Mouse (Mus musculus) midbrain, embryonic 14.5 days (tissue): ENCODE data around the gene St8sia6. TPM values are rescaled to one million over a fixed set of nuclear protein-coding genes. Genes with fewer than 3 reads are reported as not detected.

Source experiments
- ATAC-seq: fragments of 200-750 bp; cut with Nextera tagmentation; 2 replicates; pipeline ENCODE4 v1.8.0; 2017; ENCODE audit warnings: moderate number of reproducible peaks, moderate library complexity; ENCODE audit not compliant: low FRiP score, low TSS enrichment
- DNase-seq: peaks from one replicate; pipeline ENCODE4 v3.0.0-alpha.2; 2015
- H3K27ac ChIP-seq: fragments of 300-500 bp; sonication (generic); replicated peaks from 2 replicates; pipeline ENCODE4 v1.5.1; 2014; ENCODE audit warnings: mild to moderate bottlenecking, low read depth, low read length, moderate library complexity
- H3K27me3 ChIP-seq: fragments of 300-500 bp; sonication (generic); 2 replicates; pipeline ENCODE4 v1.6.1; 2014; ENCODE audit warnings: low read length, control low read depth, mixed read lengths; ENCODE audit not compliant: control insufficient read depth, insufficient read depth
- H3K36me3 ChIP-seq: fragments of 300-500 bp; sonication (generic); 2 replicates; pipeline ENCODE4 v1.6.1; 2014; ENCODE audit warnings: low read length, control low read depth; ENCODE audit not compliant: control insufficient read depth, insufficient read depth
- H3K4me1 ChIP-seq: fragments of 300-500 bp; sonication (generic); 2 replicates; pipeline ENCODE4 v1.6.1; 2014; ENCODE audit warnings: mild to moderate bottlenecking, antibody characterized with exemption, low read length, control low read depth; ENCODE audit not compliant: control insufficient read depth, insufficient read depth
- H3K4me2 ChIP-seq: fragments of 300-500 bp; sonication (generic); 2 replicates; pipeline ENCODE4 v1.6.1; 2014; ENCODE audit warnings: mild to moderate bottlenecking, low read length, moderate library complexity
- H3K4me3 ChIP-seq: fragments of 300-500 bp; sonication (generic); replicated peaks from 2 replicates; pipeline ENCODE4 v1.5.1; 2014; ENCODE audit warnings: low read depth, low read length
- H3K9ac ChIP-seq: fragments of 300-500 bp; sonication (generic); replicated peaks from 2 replicates; pipeline ENCODE4 v1.6.1; 2014; ENCODE audit warnings: mild to moderate bottlenecking, low read length, moderate library complexity
- H3K9me3 ChIP-seq: fragments of 300-500 bp; sonication (generic); 2 replicates; pipeline ENCODE4 v1.6.1; 2016; ENCODE audit warnings: low read length, control low read depth, mixed read lengths; ENCODE audit not compliant: control insufficient read depth
- WGBS: fragments of 180-500 bp; shearing (Covaris S2); extraction: QIAGEN DNeasy Blood & Tissue Kit; methylation state at CpG from one replicate; pipeline ENCODE4 v1.1.7; 2014; 5-methylcytosine and 5-hydroxymethylcytosine counted together
- polyA plus RNA-seq: library from polyadenylated mRNA; unstranded; fragments of >200 nt; fragmentation: Nextera tagmentation; extraction: Ambion mirVana; gene quantifications from 2 replicates; pipeline ENCODE4 v1.2.1, GENCODE M21; 2014

St8sia6 gene
- polyA plus RNA-seq, 1 experiment from 2014 or later = 1.5 TPM

- H3K9me3 ChIP-seq = no peaks in the 10 kb centered on the region
- no peaks in the 10 kb centered on the region for H3K27me3 ChIP-seq
- ATAC-seq (no peak), DNase-seq (no peak)
- no peak overlapping the region for H3K9ac ChIP-seq
- no peaks in the 10 kb centered on the region for H3K4me1 ChIP-seq
- no peaks in the 10 kb centered on the region for H3K36me3 ChIP-seq
- H3K4me2 ChIP-seq = no peak overlapping the region
- no peak overlapping the region for H3K4me3 ChIP-seq
- no peak overlapping the region for H3K27ac ChIP-seq
Measured at GRCm38 (mm10) chr2:13777032-13777431, 16.8 kb downstream of the St8sia6 start.

DNA sequence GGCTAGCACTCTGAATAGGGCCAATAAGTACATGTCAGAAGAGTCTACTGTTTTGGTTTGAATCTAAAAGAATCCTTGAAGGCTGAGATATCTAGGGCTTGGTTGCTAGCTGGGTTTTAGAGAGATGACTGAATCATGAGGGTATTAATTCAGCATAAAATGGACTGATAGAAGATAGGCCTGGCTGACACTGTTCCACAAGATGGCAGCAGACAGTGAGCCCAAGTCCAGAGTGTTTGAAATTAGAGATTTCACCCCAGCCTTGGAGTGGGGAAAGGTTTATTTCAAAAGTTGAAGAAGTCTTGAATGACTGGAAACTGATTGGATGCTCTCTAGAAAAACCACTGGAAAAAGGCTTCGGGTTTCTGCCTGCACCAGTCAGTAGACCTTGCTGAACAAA is 17.4 kb downstream of the St8sia6 start:
- Histone ChIP-seq H3K4me2 (no peak overlapping the region), H3K4me1 (no peaks in the 10 kb centered on the region), H3K9me3 (no peaks in the 10 kb centered on the region), H3K27ac (no peak overlapping the region), H3K4me3 (no peak overlapping the region), H3K36me3 (no peaks in the 10 kb centered on the region), H3K27me3 (no peaks in the 10 kb centered on the region), H3K9ac (no peak overlapping the region)
- DNase-seq = peak; percentile 11
- ATAC-seq = no peak
- 86% methylated on average over 1 of the region's 1 CpGs for WGBS

- DNase-seq = no peak
- H3K9ac ChIP-seq = no peak overlapping the region
- H3K27ac ChIP-seq = no peak overlapping the region
- H3K27me3 ChIP-seq = no peaks in the 10 kb centered on the region
- ATAC-seq = no peak
- no peak overlapping the region for H3K4me3 ChIP-seq
- WGBS = 89% methylated on average over 3 of the region's 3 CpGs
- no peaks in the 10 kb centered on the region for H3K36me3 ChIP-seq
- no peaks in the 10 kb centered on the region for H3K9me3 ChIP-seq
- H3K4me1 ChIP-seq = no peaks in the 10 kb centered on the region
- H3K4me2 ChIP-seq = no peak overlapping the region
Measured at GRCm38 (mm10) chr2:13775056-13775455, 18.8 kb downstream of the St8sia6 start.

DNA sequence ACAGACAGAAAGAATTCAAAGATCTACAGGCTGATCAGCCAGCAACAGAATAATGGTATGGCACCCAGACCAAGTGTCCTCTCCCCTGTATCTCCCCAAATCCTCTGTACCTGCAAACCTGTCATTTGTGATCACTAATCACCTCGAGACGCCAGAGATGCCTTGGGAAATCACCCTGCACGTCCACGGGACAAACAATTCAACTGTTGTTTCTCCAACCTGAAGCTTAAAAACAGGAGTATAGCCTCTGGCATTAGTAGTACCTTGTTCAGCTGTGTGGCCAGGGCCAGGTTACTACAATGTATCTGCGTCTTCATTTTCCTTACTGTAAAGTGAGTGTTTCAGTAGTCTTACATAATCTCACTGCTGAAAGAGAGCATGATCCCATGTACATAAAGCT is 25.3 kb downstream of the St8sia6 start:
- 81% methylated on average over 5 of the region's 5 CpGs for WGBS

GRCm38 (mm10) chr2:13767532-13768411 is 26.1 kb downstream of the St8sia6 start:
- 63% methylated on average over 9 of the region's 9 CpGs for WGBS
- Histone ChIP-seq H3K27me3 (no peaks in the 10 kb centered on the region), H3K4me2 (no peak overlapping the region), H3K27ac (no peak overlapping the region), H3K4me1 (no peaks in the 10 kb centered on the region), H3K9me3 (no peaks in the 10 kb centered on the region), H3K4me3 (no peak overlapping the region), H3K9ac (no peak overlapping the region), H3K36me3 (no peaks in the 10 kb centered on the region)
- no peak for DNase-seq
- ATAC-seq = no peak

More for the DNA sequence above, 25.3 kb downstream of the St8sia6 start:
- H3K27me3 ChIP-seq = no peaks in the 10 kb centered on the region
- no peaks in the 10 kb centered on the region for H3K4me1 ChIP-seq
- H3K9me3 ChIP-seq = no peaks in the 10 kb centered on the region
- no peak overlapping the region for H3K27ac ChIP-seq
- ATAC-seq (no peak), DNase-seq (no peak)
- H3K9ac ChIP-seq = no peak overlapping the region
- no peaks in the 10 kb centered on the region for H3K36me3 ChIP-seq
- no peak overlapping the region for H3K4me3 ChIP-seq
- no peak overlapping the region for H3K4me2 ChIP-seq

DNA sequence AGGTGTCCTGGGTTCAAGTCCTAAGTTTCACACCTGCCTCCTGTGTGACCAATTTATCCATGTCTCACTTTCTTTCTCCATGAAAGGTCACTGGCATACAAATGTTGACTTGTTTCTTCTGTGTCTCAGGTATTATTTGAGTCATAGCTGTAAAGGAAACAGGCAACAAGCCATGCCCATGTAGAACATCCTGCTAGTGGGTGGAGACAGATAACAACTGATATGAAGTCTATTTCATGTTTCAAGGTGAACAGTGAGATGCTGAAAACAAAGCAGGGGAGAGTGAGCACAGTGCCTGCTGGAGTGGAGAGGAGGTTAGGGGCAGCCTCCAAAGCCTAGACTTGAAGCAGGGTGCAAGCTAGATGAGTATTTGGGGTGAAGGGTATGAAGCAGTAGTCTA is 33.5 kb downstream of the St8sia6 start:
- no peaks in the 10 kb centered on the region for H3K4me1 ChIP-seq
- no peak overlapping the region for H3K27ac ChIP-seq

GRCm38 (mm10) chr2:13757412-13757811 is 36.5 kb downstream of the St8sia6 start:
- no peak overlapping the region for H3K4me3 ChIP-seq
- no peak overlapping the region for H3K9ac ChIP-seq
- H3K4me1 ChIP-seq = no peaks in the 10 kb centered on the region
- no peak for DNase-seq
- ATAC-seq = no peak
- no peaks in the 10 kb centered on the region for H3K9me3 ChIP-seq
- no peaks in the 10 kb centered on the region for H3K36me3 ChIP-seq
- no peak overlapping the region for H3K27ac ChIP-seq
- H3K27me3 ChIP-seq = no peaks in the 10 kb centered on the region
- no peak overlapping the region for H3K4me2 ChIP-seq
- WGBS = 94% methylated on average over 7 of the region's 7 CpGs

More for the DNA sequence above, 33.5 kb downstream of the St8sia6 start:
- H3K9ac ChIP-seq = no peak overlapping the region
- H3K9me3 ChIP-seq = no peaks in the 10 kb centered on the region
- no peak overlapping the region for H3K4me3 ChIP-seq
- no peak overlapping the region for H3K4me2 ChIP-seq
- ATAC-seq (no peak), DNase-seq (no peak)
- no peaks in the 10 kb centered on the region for H3K27me3 ChIP-seq
- H3K36me3 ChIP-seq = no peaks in the 10 kb centered on the region

DNA sequence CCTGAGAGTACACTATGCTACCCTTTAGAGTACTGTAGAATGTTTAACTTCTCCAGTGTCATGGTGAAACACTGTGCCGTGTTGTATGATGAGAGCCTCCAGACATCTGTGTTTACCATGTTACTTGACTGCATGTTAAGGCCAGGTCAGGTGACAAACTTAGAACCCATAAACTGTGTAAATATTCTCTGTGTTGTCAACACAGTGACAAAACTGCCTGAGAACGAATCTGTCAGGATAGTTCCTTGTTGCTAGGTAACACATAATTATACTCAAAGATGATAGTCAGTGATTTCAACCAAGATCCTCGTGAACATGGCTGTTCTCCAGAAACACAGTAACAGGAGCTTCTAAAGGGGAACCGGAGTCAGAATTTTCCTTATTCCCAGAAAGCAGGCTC is 38.1 kb downstream of the St8sia6 start:
- 81% methylated on average over 4 of the region's 4 CpGs for WGBS
- no peak for ATAC-seq
- Histone ChIP-seq H3K4me3 (no peak overlapping the region), H3K27ac (no peak overlapping the region), H3K9me3 (no peaks in the 10 kb centered on the region), H3K27me3 (no peaks in the 10 kb centered on the region), H3K4me2 (no peak overlapping the region), H3K4me1 (no peaks in the 10 kb centered on the region), H3K36me3 (no peaks in the 10 kb centered on the region), H3K9ac (no peak overlapping the region)
- DNase-seq = no peak

DNA sequence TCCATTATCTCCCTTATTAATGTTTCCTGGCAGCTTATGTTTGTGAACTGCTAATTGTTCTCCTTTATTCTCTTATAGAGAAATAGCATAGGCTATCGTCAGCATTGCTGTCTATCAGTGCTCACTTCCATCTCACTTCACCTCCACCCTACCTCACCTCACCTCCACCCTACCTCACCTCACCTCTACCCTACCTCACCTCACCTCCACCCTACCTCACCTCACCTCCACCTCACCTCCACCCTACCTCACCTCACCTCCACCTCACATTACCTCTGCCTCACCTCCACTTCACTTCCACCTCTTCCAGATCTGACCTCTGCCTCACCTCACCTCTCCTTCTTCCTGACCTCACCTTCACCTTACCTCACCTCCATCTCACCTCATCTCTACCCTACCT is 42.2 kb downstream of the St8sia6 start:
- H3K4me1 ChIP-seq = no peaks in the 10 kb centered on the region
- H3K27ac ChIP-seq = no peak overlapping the region
- 85% methylated on average over 1 of the region's 1 CpGs for WGBS
- H3K9ac ChIP-seq = no peak overlapping the region
- H3K4me2 ChIP-seq = no peak overlapping the region
- no peaks in the 10 kb centered on the region for H3K9me3 ChIP-seq
- no peak overlapping the region for H3K4me3 ChIP-seq
- no peaks in the 10 kb centered on the region for H3K36me3 ChIP-seq
- peak; percentile 29; the same call in 1 of the 2 replicates for ATAC-seq
- DNase-seq = no peak
- no peaks in the 10 kb centered on the region for H3K27me3 ChIP-seq
